Mouse (Mus musculus) right cerebral cortex, adult 2 months (tissue): ENCODE results near the gene Chic2.
A peak's percentile ranks its signal among the peaks of the same experiment; 100 is the strongest.

Experiments used
- DNase-seq, 2 experiments: peaks; one replicate each; pipeline ENCODE4 v3.0.0; 2021 to 2022; ENCODE audit warnings: low spot score in 2 of 2

Chic2 gene

GRCm38 (mm10) chr5:74975507-74975906, 69.1 kb downstream of the Chic2 start:
- DNase-seq, result no peak

- DNase-seq, result peak in 1 of 2 experiments; percentile 21
Measured at GRCm38 (mm10) chr5:74974726-74975411, 69.7 kb downstream of the Chic2 start.

- DNase-seq, result no peak
Measured at GRCm38 (mm10) chr5:74974061-74974581, 70.5 kb downstream of the Chic2 start.

GRCm38 (mm10) chr5:74971418-74971817, 73.2 kb downstream of the Chic2 start:
- no peak for DNase-seq

GRCm38 (mm10) chr5:74969341-74969740, 75.2 kb downstream of the Chic2 start:
- DNase-seq, result peak; percentile 33 to 50

GRCm38 (mm10) chr5:74967882-74968281, 76.7 kb downstream of the Chic2 start:
- no peak for DNase-seq

- DNase-seq, result no peak
Measured at GRCm38 (mm10) chr5:74966891-74967290, 77.7 kb downstream of the Chic2 start.

- DNase-seq, result no peak
Measured at GRCm38 (mm10) chr5:74962771-74963170, 81.8 kb downstream of the Chic2 start.

- DNase-seq, result peak; percentile 44 to 59
Measured at GRCm38 (mm10) chr5:74960840-74961543, 83.6 kb downstream of the Chic2 start.

GRCm38 (mm10) chr5:74960306-74960705, 84.3 kb downstream of the Chic2 start:
- DNase-seq, result no peak

GRCm38 (mm10) chr5:74957293-74958076, 87.1 kb downstream of the Chic2 start:
- no peak for DNase-seq

GRCm38 (mm10) chr5:74956335-74956734, 88.2 kb downstream of the Chic2 start:
- DNase-seq, result no peak

GRCm38 (mm10) chr5:74955565-74955964, 89.0 kb downstream of the Chic2 start:
- DNase-seq, result no peak

- DNase-seq, result no peak
Measured at GRCm38 (mm10) chr5:74952938-74953337, 91.6 kb downstream of the Chic2 start.

GRCm38 (mm10) chr5:74951375-74951774, 93.2 kb downstream of the Chic2 start:
- no peak for DNase-seq

GRCm38 (mm10) chr5:74949298-74949697, 95.3 kb downstream of the Chic2 start:
- DNase-seq, result peak; percentile 28 to 54

GRCm38 (mm10) chr5:74948482-74948881, 96.1 kb downstream of the Chic2 start:
- no peak for DNase-seq
